7 mouse cellular contexts compared by ENCODE assay signal in the genomic region with DNA sequence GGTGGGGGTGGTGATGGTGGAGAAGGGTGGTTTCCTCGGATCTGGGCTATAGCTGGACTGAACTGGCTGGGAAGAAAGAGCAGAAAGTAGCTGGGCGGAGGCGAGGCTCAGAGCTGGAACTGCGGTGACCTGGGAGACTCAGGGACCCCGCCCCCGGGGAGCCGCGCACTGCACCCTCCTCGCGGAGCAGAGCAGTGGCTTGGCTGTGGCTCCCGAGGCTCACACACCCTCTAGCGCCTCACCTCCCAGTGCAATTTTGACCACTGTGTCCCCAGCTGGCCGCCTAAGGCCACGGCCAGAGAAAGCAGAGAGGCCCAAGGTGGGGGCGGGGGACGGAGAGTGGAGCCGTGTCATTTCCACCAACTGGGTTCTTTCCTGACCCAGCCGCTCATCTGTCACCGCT. TPM values are rescaled to one million over a fixed set of nuclear protein-coding genes. Genes with fewer than 3 reads are reported as not detected.
DNase-seq lines count a peak whose midpoint lies in the region; ATAC-seq lines count a peak whose summit lies in the region.

No protein-coding gene starts in this region.

- H3K27me3 ChIP-seq in embryonic facial prominence, embryonic 14.5 days (replicated peaks; ENCODE audit: control insufficient read depth, insufficient read depth, low read length), result peaks cover 60% of the 10 kb centered on the region
- peaks cover 60% of the 10 kb centered on the region for H3K27me3 ChIP-seq in hindbrain, embryonic 13.5 days
- H3K27me3 ChIP-seq in midbrain, embryonic 11.5 days (ENCODE audit: control insufficient read depth, insufficient read depth, low read length), result peaks cover 12% of the 10 kb centered on the region

- peak; percentile 65 for DNase-seq in ovary, postnatal 36 days (ENCODE audit: low spot score)
- DNase-seq in ovary, postnatal 10 days (ENCODE audit: low spot score), result no peak
- DNase-seq in embryonic facial prominence, embryonic 14.5 days (ENCODE audit: low spot score), result peak; percentile 35
- peak; percentile 93 for DNase-seq in midbrain, embryonic 11.5 days (ENCODE audit: low spot score, missing footprints)
- no peak for DNase-seq in layer of hippocampus, postnatal 25 days (ENCODE audit: extremely low spot score in 1 of 2, low spot score in 1 of 2)
- DNase-seq in B cell, adult 2 months, result no peak

- peaks cover 7% of the 10 kb centered on the region for H3K4me1 ChIP-seq in embryonic facial prominence, embryonic 14.5 days (ENCODE audit: control insufficient read depth, insufficient read depth, low read length)
- H3K4me1 ChIP-seq in hindbrain, embryonic 13.5 days (replicated peaks), result peaks cover 16% of the 10 kb centered on the region
- no peaks in the 10 kb centered on the region for H3K4me1 ChIP-seq in midbrain, embryonic 11.5 days (ENCODE audit: control insufficient read depth, insufficient read depth, low read length)

- no peaks in the 10 kb centered on the region for H3K9me3 ChIP-seq in embryonic facial prominence, embryonic 14.5 days (ENCODE audit: control insufficient read depth, low read length)
- no peaks in the 10 kb centered on the region for H3K9me3 ChIP-seq in hindbrain, embryonic 13.5 days
- H3K9me3 ChIP-seq in midbrain, embryonic 11.5 days (ENCODE audit: control insufficient read depth, low read length), result no peaks in the 10 kb centered on the region

- no peak overlapping the region for H3K27ac ChIP-seq in embryonic facial prominence, embryonic 14.5 days (replicated peaks; ENCODE audit: low read depth, low read length)
- H3K27ac ChIP-seq in hindbrain, embryonic 13.5 days, result no peak overlapping the region; the same call in 1 of the 2 replicates
- H3K27ac ChIP-seq in midbrain, embryonic 11.5 days (ENCODE audit: low read depth, low read length), result no peak overlapping the region

- 0 out of 2 replicates have a peak overlapping the region, but pooled peaks have one; percentile 12 for H3K9ac ChIP-seq in embryonic facial prominence, embryonic 14.5 days (ENCODE audit: low read depth, low read length)
- H3K9ac ChIP-seq in hindbrain, embryonic 13.5 days, result peak overlapping the region; percentile 64
- H3K9ac ChIP-seq in midbrain, embryonic 11.5 days (ENCODE audit: low read length), result peak overlapping the region; percentile 20; the same call in 1 of the 2 replicates

- no peaks in the 10 kb centered on the region for H3K36me3 ChIP-seq in embryonic facial prominence, embryonic 14.5 days (ENCODE audit: control insufficient read depth, insufficient read depth, low read length)
- no peaks in the 10 kb centered on the region for H3K36me3 ChIP-seq in hindbrain, embryonic 13.5 days
- H3K36me3 ChIP-seq in midbrain, embryonic 11.5 days (ENCODE audit: control insufficient read depth, insufficient read depth, low read length), result no peaks in the 10 kb centered on the region

- peak overlapping the region; percentile 36 for H3K4me3 ChIP-seq in embryonic facial prominence, embryonic 14.5 days (ENCODE audit: low read depth, low read length)
- H3K4me3 ChIP-seq in hindbrain, embryonic 13.5 days, result peak overlapping the region; percentile 36
- peak overlapping the region; percentile 24 for H3K4me3 ChIP-seq in midbrain, embryonic 11.5 days (ENCODE audit: low read depth, low read length)

- 0% methylated on average over 18 of the region's 19 CpGs for WGBS in embryonic facial prominence, embryonic 14.5 days
- WGBS in hindbrain, embryonic 13.5 days, result under 1% methylated on average over 19 of the region's 19 CpGs
- under 1% methylated on average over 19 of the region's 19 CpGs for WGBS in midbrain, embryonic 11.5 days

- peak; percentile 60; the same call in 1 of the 2 replicates for ATAC-seq in embryonic facial prominence, embryonic 14.5 days (ENCODE audit: low read depth)
- ATAC-seq in hindbrain, embryonic 13.5 days (ENCODE audit: low FRiP score), result peak; percentile 81
- peak; percentile 83 for ATAC-seq in midbrain, embryonic 11.5 days (ENCODE audit: low FRiP score)

- peak overlapping the region; percentile 71 for H3K4me2 ChIP-seq in embryonic facial prominence, embryonic 14.5 days (ENCODE audit: low read depth, low read length)
- peak overlapping the region; percentile 70 for H3K4me2 ChIP-seq in hindbrain, embryonic 13.5 days
- peak overlapping the region; percentile 61 for H3K4me2 ChIP-seq in midbrain, embryonic 11.5 days

RNA-seq across cellular contexts. Expression of a gene that starts 16.3 kb away (rescaled TPM):
- polyA plus RNA-seq in embryonic facial prominence, embryonic 14.5 days (2014; fragmentation: Nextera tagmentation; extraction: Ambion mirVana), result 0.24 and 0.25 TPM in 2 replicates
- polyA plus RNA-seq in hindbrain, embryonic 13.5 days (2015; fragmentation: Nextera tagmentation; extraction: Ambion mirVana), result 4.9 and 5.3 TPM in 2 replicates
- polyA plus RNA-seq in midbrain, embryonic 11.5 days (2014; fragmentation: Nextera tagmentation; extraction: Ambion mirVana), result 0.41 and 0.68 TPM in 2 replicates
- not detected for total RNA-seq in layer of hippocampus, postnatal 25 days (2021)

Comparison
In these comparisons a context has a peak if more than half of its experiments do, and no peak if none do; other contexts are left out.
1. DNase-seq: peak in ovary, postnatal 36 days (single experiment), embryonic facial prominence, embryonic 14.5 days (single experiment) and midbrain, embryonic 11.5 days (single experiment); none in ovary, postnatal 10 days (single experiment), layer of hippocampus, postnatal 25 days (0 of 2) and B cell, adult 2 months (0 of 2).
2. H3K9ac ChIP-seq: peak in every context shown above with its lines; median percentile 64 in hindbrain, embryonic 13.5 days; 20 in midbrain, embryonic 11.5 days; 12 in embryonic facial prominence, embryonic 14.5 days.
3. Peak in every context shown above with its lines, with median percentiles within 50 percentile points of each other: ATAC-seq, H3K4me2 ChIP-seq and H3K4me3 ChIP-seq.